In the genomic region with DNA sequence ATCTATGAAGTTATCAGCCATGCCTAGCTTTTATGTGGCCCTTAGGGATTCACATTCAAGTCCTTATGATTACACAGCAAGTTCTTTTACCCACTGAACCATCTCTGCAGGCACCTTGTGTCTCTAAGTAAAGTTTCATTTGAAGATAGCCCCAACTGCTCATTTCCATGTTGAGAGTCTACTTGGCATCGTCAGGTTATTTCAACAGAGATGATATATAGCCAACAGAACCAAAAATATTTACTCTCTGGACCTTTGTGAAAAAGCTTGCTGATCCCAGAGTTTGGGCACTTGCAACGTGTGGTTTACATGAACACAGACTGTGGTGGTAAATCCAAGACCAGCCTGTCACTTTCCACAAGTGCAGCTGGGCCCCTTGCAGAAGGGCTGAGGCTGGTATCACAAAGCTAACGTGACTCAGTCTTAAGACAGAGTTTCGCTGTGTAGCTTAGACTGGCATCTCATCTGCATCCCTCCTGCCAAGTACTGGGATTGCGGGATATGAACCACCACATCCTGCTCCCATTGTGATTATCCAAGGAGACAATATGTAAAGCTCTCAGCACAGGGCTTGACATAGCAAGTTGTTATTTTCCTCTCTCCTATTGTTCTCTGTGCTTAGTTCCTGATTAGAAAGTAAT, we compare ENCODE assay signal across 19 mouse cellular contexts.
DNase-seq lines count a peak whose midpoint lies in the region; ATAC-seq and TF ChIP-seq lines count a peak whose summit lies in the region.
"Had no signal": no experiment of that assay in that cellular context is flagged by ENCODE, and none has a peak within 500 bp of the region (broad histone marks: within the 10 kb centered on the region; RNA-seq: fewer than 3 reads in every experiment).

No protein-coding gene starts in this region.

- 49% methylated on average over 5 of the region's 5 CpGs for WGBS in liver, adult 2 months
- WGBS in liver, postnatal 0 days (ENCODE audit: insufficient replicate concordance) = 68% methylated on average over 5 of the region's 5 CpGs
- 79% methylated on average over 5 of the region's 5 CpGs for WGBS in hindbrain, embryonic 12.5 days

- no peak overlapping the region for H3K4me3 ChIP-seq in liver, adult 2 months (ENCODE audit: insufficient read depth, low read depth, low read length)
- no peak overlapping the region for H3K4me3 ChIP-seq in liver, postnatal 0 days (ENCODE audit: low read depth, low read length)
- no peak overlapping the region for H3K4me3 ChIP-seq in hindbrain, embryonic 12.5 days
- H3K4me3 ChIP-seq: embryonic facial prominence, embryonic 10.5 days; embryonic facial prominence, embryonic 12.5 days; forebrain, embryonic 13.5 days; forebrain, embryonic 15.5 days had no signal

- no peaks in the 10 kb centered on the region for H3K27me3 ChIP-seq in liver, adult 2 months (ENCODE audit: control insufficient read depth, insufficient read depth, low read length)
- 0 out of 2 replicates have a peak, but pooled peaks cover 2% of the 10 kb centered on the region for H3K27me3 ChIP-seq in liver, postnatal 0 days (ENCODE audit: insufficient read depth, low read length)
- H3K27me3 ChIP-seq in Patski = no peaks in the 10 kb centered on the region
- peaks cover 3% of the 10 kb centered on the region; the same call in 1 of the 2 replicates for H3K27me3 ChIP-seq in hindbrain, embryonic 12.5 days
- H3K27me3 ChIP-seq: embryonic facial prominence, embryonic 12.5 days; forebrain, embryonic 13.5 days; forebrain, embryonic 15.5 days had no signal

- no peak for TF ChIP-seq CTCF in liver, adult 2 months (IDR thresholded peaks at IDR 0.05; ENCODE audit: low read depth, low read length)
- TF ChIP-seq CTCF in liver, postnatal 0 days (IDR thresholded peaks at IDR 0.05; ENCODE audit: low read depth) = no peak
- TF ChIP-seq CTCF in Patski (IDR thresholded peaks at IDR 0.05) = no peak

- H3K4me1 ChIP-seq in liver, adult 2 months (ENCODE audit: control insufficient read depth, insufficient read depth, low read length) = 0 out of 2 replicates have a peak, but pooled peaks cover 4% of the 10 kb centered on the region
- H3K4me1 ChIP-seq in liver, postnatal 0 days (ENCODE audit: insufficient read depth) = no peaks in the 10 kb centered on the region
- no peaks in the 10 kb centered on the region for H3K4me1 ChIP-seq in hindbrain, embryonic 12.5 days
- H3K4me1 ChIP-seq: forebrain, embryonic 13.5 days; forebrain, embryonic 15.5 days had no signal

- no peak overlapping the region for H3K9ac ChIP-seq in liver, adult 2 months (ENCODE audit: low read depth, low read length)
- H3K9ac ChIP-seq in liver, postnatal 0 days (replicated peaks) = no peak overlapping the region
- no peak overlapping the region for H3K9ac ChIP-seq in hindbrain, embryonic 12.5 days
- H3K9ac ChIP-seq: embryonic facial prominence, embryonic 12.5 days; forebrain, embryonic 13.5 days; forebrain, embryonic 15.5 days; forebrain, postnatal 0 days had no signal

- in situ Hi-C loops in Patski (cut with MboI; ENCODE audit: low pct_unique_long_range_greater_than_20kb) = no loop called here

- CTCF ChIA-PET in Patski (lab: Charles Lee) = interaction anchor here (1.0 to 2.5 kb wide), 6 partner anchors 9 to 167 kb away, joined by 3 to 11 read pairs (median 4); no protein-coding TSS in a partner anchor

- POLR2A ChIA-PET in Patski (lab: Charles Lee) = interaction anchor here (0.6 kb wide), 1 partner anchor 524 kb away, joined by 3 read pairs; no protein-coding TSS in a partner anchor

- ATAC-seq in liver, postnatal 0 days = no peak
- peak; percentile 66 for ATAC-seq in Patski
- ATAC-seq in hindbrain, embryonic 12.5 days (ENCODE audit: low FRiP score) = no peak
- ATAC-seq: forebrain, embryonic 13.5 days; forebrain, embryonic 15.5 days; forebrain, postnatal 0 days had no signal

- peak; percentile 66 for DNase-seq in liver, adult 2 months (ENCODE audit: extremely low read depth, low read depth, low spot score)
- no peak for DNase-seq in liver, postnatal 0 days
- DNase-seq in 3T3-L1 (ENCODE audit: low read depth, low spot score) (peak; percentile 42), Patski (ENCODE audit: low read depth, low spot score) (no peak)
- DNase-seq in gastrocnemius, postnatal 10 days = no peak
- DNase-seq: adrenal gland, adult 8-10 months; adrenal gland, postnatal 14 days; adrenal gland, postnatal 36 days; cerebellum, adult 11-12 months; cerebellum, adult 2 months; cerebellum, adult 9-10 months; cerebellum, postnatal 10 days; cerebellum, postnatal 25 days; forebrain, postnatal 0 days had no signal

- TF ChIP-seq POLR2A in liver, adult 2 months (IDR thresholded peaks at IDR 0.05; ENCODE audit: extremely low read depth, insufficient read depth, low read length) = no peak

- no peak for TF ChIP-seq EP300 in liver, postnatal 0 days (IDR thresholded peaks at IDR 0.05; ENCODE audit: low read depth)

- H3K4me2 ChIP-seq in liver, postnatal 0 days (ENCODE audit: low read depth, low read length) = no peak overlapping the region
- H3K4me2 ChIP-seq in hindbrain, embryonic 12.5 days (replicated peaks) = no peak overlapping the region
- H3K4me2 ChIP-seq: embryonic facial prominence, embryonic 12.5 days; forebrain, embryonic 13.5 days; forebrain, embryonic 15.5 days had no signal

- H3K79me2 ChIP-seq in liver, adult 2 months (ENCODE audit: control insufficient read depth, insufficient read depth, low read length) = no peaks in the 10 kb centered on the region

- H3K27ac ChIP-seq in liver, adult 2 months (replicated peaks; ENCODE audit: insufficient read depth, low read depth, low read length) = no peak overlapping the region
- no peak overlapping the region for H3K27ac ChIP-seq in liver, postnatal 0 days (ENCODE audit: low read depth)
- H3K27ac ChIP-seq in hindbrain, embryonic 12.5 days = no peak overlapping the region
- H3K27ac ChIP-seq: embryonic facial prominence, embryonic 10.5 days; embryonic facial prominence, embryonic 12.5 days; forebrain, embryonic 13.5 days; forebrain, embryonic 15.5 days had no signal

- H3K36me3 ChIP-seq in liver, adult 2 months (ENCODE audit: control insufficient read depth, insufficient read depth, low read length) = no peaks in the 10 kb centered on the region
- H3K36me3 ChIP-seq in liver, postnatal 0 days (replicated peaks; ENCODE audit: insufficient read depth, low read length) = no peaks in the 10 kb centered on the region
- H3K36me3 ChIP-seq in hindbrain, embryonic 12.5 days = no peaks in the 10 kb centered on the region
- H3K36me3 ChIP-seq: embryonic facial prominence, embryonic 10.5 days; embryonic facial prominence, embryonic 12.5 days; forebrain, embryonic 15.5 days had no signal

- H3K9me3 ChIP-seq in liver, postnatal 0 days (ENCODE audit: low read length) = no peaks in the 10 kb centered on the region
- no peaks in the 10 kb centered on the region for H3K9me3 ChIP-seq in hindbrain, embryonic 12.5 days (replicated peaks)
- H3K9me3 ChIP-seq: embryonic facial prominence, embryonic 10.5 days; embryonic facial prominence, embryonic 12.5 days; forebrain, embryonic 13.5 days; forebrain, embryonic 15.5 days had no signal

Comparison
In these comparisons a context has a peak if more than half of its experiments do, and no peak if none do; other contexts are left out.
1. DNase-seq: peak in liver, adult 2 months (single experiment) and 3T3-L1 (single experiment); none in liver, postnatal 0 days (single experiment), Patski (single experiment) and gastrocnemius, postnatal 10 days (single experiment).